Mouse (Mus musculus): ENCODE measurements around the gene Filip1l. TPM values are rescaled to one million over a fixed set of nuclear protein-coding genes. Genes with fewer than 3 reads are reported as not detected.

The Filip1l gene
- polyA plus RNA-seq, 1 experiment, result 4.3 TPM

GRCm38 (mm10) chr16:57504728-57505127 lies 151.8 kb downstream of the Filip1l start:
- Histone ChIP-seq H3K4me3 (ENCODE audit: control insufficient read depth, insufficient read depth, low read length) (no peak overlapping the region), H3K27ac (ENCODE audit: control insufficient read depth, insufficient read depth, low read length) (no peak overlapping the region), H3K27me3 (ENCODE audit: control insufficient read depth, insufficient read depth, low read length) (no peaks in the 10 kb centered on the region), H3K36me3 (ENCODE audit: control insufficient read depth, insufficient read depth, low read length) (no peaks in the 10 kb centered on the region), H3K4me1 (replicated peaks; ENCODE audit: control insufficient read depth, insufficient read depth, low read length) (no peaks in the 10 kb centered on the region)
- no peak for DNase-seq
- WGBS, result 95% methylated on average over 4 of the region's 4 CpGs
- TF ChIP-seq CTCF (IDR thresholded peaks at IDR 0.05; ENCODE audit: borderline replicate concordance, control insufficient read depth, extremely low read depth, insufficient read depth, low read length, poor library complexity), result no peak
- no peak for TF ChIP-seq POLR2A (IDR thresholded peaks at IDR 0.05; ENCODE audit: control insufficient read depth, extremely low read depth, insufficient read depth, low read length, poor library complexity)

GRCm38 (mm10) chr16:57506133-57506532 lies 153.2 kb downstream of the Filip1l start:
- H3K36me3 ChIP-seq (ENCODE audit: control insufficient read depth, insufficient read depth, low read length), result no peaks in the 10 kb centered on the region
- TF ChIP-seq POLR2A (IDR thresholded peaks at IDR 0.05; ENCODE audit: control insufficient read depth, extremely low read depth, insufficient read depth, low read length, poor library complexity), result no peak
- no peak for TF ChIP-seq CTCF (IDR thresholded peaks at IDR 0.05; ENCODE audit: borderline replicate concordance, control insufficient read depth, extremely low read depth, insufficient read depth, low read length, poor library complexity)
- no peaks in the 10 kb centered on the region for H3K4me1 ChIP-seq (replicated peaks; ENCODE audit: control insufficient read depth, insufficient read depth, low read length)
- WGBS, result 93% methylated on average over 6 of the region's 6 CpGs
- DNase-seq, result no peak
- H3K27ac ChIP-seq (ENCODE audit: control insufficient read depth, insufficient read depth, low read length), result no peak overlapping the region
- no peak overlapping the region for H3K4me3 ChIP-seq (ENCODE audit: control insufficient read depth, insufficient read depth, low read length)
- H3K27me3 ChIP-seq (ENCODE audit: control insufficient read depth, insufficient read depth, low read length), result no peaks in the 10 kb centered on the region

- H3K4me1 ChIP-seq (replicated peaks; ENCODE audit: control insufficient read depth, insufficient read depth, low read length), result no peaks in the 10 kb centered on the region
- 92% methylated on average over 1 of the region's 1 CpGs for whole genome bisulfite sequencing
- TF ChIP-seq CTCF (IDR thresholded peaks at IDR 0.05; ENCODE audit: borderline replicate concordance, control insufficient read depth, extremely low read depth, insufficient read depth, low read length, poor library complexity), result no peak
- TF ChIP-seq POLR2A (IDR thresholded peaks at IDR 0.05; ENCODE audit: control insufficient read depth, extremely low read depth, insufficient read depth, low read length, poor library complexity), result no peak
- H3K36me3 ChIP-seq (ENCODE audit: control insufficient read depth, insufficient read depth, low read length), result no peaks in the 10 kb centered on the region
- DNase-seq, result no peak
- H3K4me3 ChIP-seq (ENCODE audit: control insufficient read depth, insufficient read depth, low read length), result no peak overlapping the region
- no peak overlapping the region for H3K27ac ChIP-seq (ENCODE audit: control insufficient read depth, insufficient read depth, low read length)
- H3K27me3 ChIP-seq (ENCODE audit: control insufficient read depth, insufficient read depth, low read length), result no peaks in the 10 kb centered on the region
These were observed 155.5 kb downstream of the Filip1l start for GRCm38 (mm10) chr16:57508351-57508750.

GRCm38 (mm10) chr16:57509099-57509498 lies 156.2 kb downstream of the Filip1l start:
- WGBS, result 75% methylated on average over 3 of the region's 3 CpGs
- no peak for TF ChIP-seq POLR2A (IDR thresholded peaks at IDR 0.05; ENCODE audit: control insufficient read depth, extremely low read depth, insufficient read depth, low read length, poor library complexity)
- no peak for TF ChIP-seq CTCF (IDR thresholded peaks at IDR 0.05; ENCODE audit: borderline replicate concordance, control insufficient read depth, extremely low read depth, insufficient read depth, low read length, poor library complexity)

GRCm38 (mm10) chr16:57513562-57513961 lies 160.7 kb downstream of the Filip1l start:
- H3K27me3 ChIP-seq (ENCODE audit: control insufficient read depth, insufficient read depth, low read length), result no peaks in the 10 kb centered on the region
- H3K4me1 ChIP-seq (replicated peaks; ENCODE audit: control insufficient read depth, insufficient read depth, low read length), result no peaks in the 10 kb centered on the region
- TF ChIP-seq POLR2A (IDR thresholded peaks at IDR 0.05; ENCODE audit: control insufficient read depth, extremely low read depth, insufficient read depth, low read length, poor library complexity) (no peak), CTCF (IDR thresholded peaks at IDR 0.05; ENCODE audit: borderline replicate concordance, control insufficient read depth, extremely low read depth, insufficient read depth, low read length, poor library complexity) (no peak)
- whole genome bisulfite sequencing, result 95% methylated on average over 7 of the region's 7 CpGs
- H3K27ac ChIP-seq (ENCODE audit: control insufficient read depth, insufficient read depth, low read length), result no peak overlapping the region
- H3K36me3 ChIP-seq (ENCODE audit: control insufficient read depth, insufficient read depth, low read length), result no peaks in the 10 kb centered on the region
- H3K4me3 ChIP-seq (ENCODE audit: control insufficient read depth, insufficient read depth, low read length), result no peak overlapping the region
- DNase-seq, result no peak

More at GRCm38 (mm10) chr16:57509099-57509498, 156.2 kb downstream of the Filip1l start:
- no peak for DNase-seq
- Histone ChIP-seq H3K27me3 (ENCODE audit: control insufficient read depth, insufficient read depth, low read length) (no peaks in the 10 kb centered on the region), H3K4me1 (replicated peaks; ENCODE audit: control insufficient read depth, insufficient read depth, low read length) (no peaks in the 10 kb centered on the region), H3K27ac (ENCODE audit: control insufficient read depth, insufficient read depth, low read length) (no peak overlapping the region), H3K4me3 (ENCODE audit: control insufficient read depth, insufficient read depth, low read length) (no peak overlapping the region), H3K36me3 (ENCODE audit: control insufficient read depth, insufficient read depth, low read length) (no peaks in the 10 kb centered on the region)

- DNase-seq, result no peak
- Histone ChIP-seq H3K4me1 (replicated peaks; ENCODE audit: control insufficient read depth, insufficient read depth, low read length) (no peaks in the 10 kb centered on the region), H3K4me3 (ENCODE audit: control insufficient read depth, insufficient read depth, low read length) (no peak overlapping the region), H3K27me3 (ENCODE audit: control insufficient read depth, insufficient read depth, low read length) (no peaks in the 10 kb centered on the region), H3K27ac (ENCODE audit: control insufficient read depth, insufficient read depth, low read length) (no peak overlapping the region), H3K36me3 (ENCODE audit: control insufficient read depth, insufficient read depth, low read length) (no peaks in the 10 kb centered on the region)
- TF ChIP-seq CTCF (IDR thresholded peaks at IDR 0.05; ENCODE audit: borderline replicate concordance, control insufficient read depth, extremely low read depth, insufficient read depth, low read length, poor library complexity) (no peak), POLR2A (IDR thresholded peaks at IDR 0.05; ENCODE audit: control insufficient read depth, extremely low read depth, insufficient read depth, low read length, poor library complexity) (no peak)
- 96% methylated on average over 4 of the region's 4 CpGs for WGBS
These were observed 161.5 kb downstream of the Filip1l start for GRCm38 (mm10) chr16:57514371-57514770.

GRCm38 (mm10) chr16:57515636-57516035 lies 162.7 kb downstream of the Filip1l start:
- Histone ChIP-seq H3K36me3 (ENCODE audit: control insufficient read depth, insufficient read depth, low read length) (no peaks in the 10 kb centered on the region), H3K4me3 (ENCODE audit: control insufficient read depth, insufficient read depth, low read length) (no peak overlapping the region), H3K4me1 (replicated peaks; ENCODE audit: control insufficient read depth, insufficient read depth, low read length) (no peaks in the 10 kb centered on the region), H3K27ac (ENCODE audit: control insufficient read depth, insufficient read depth, low read length) (no peak overlapping the region), H3K27me3 (ENCODE audit: control insufficient read depth, insufficient read depth, low read length) (no peaks in the 10 kb centered on the region)
- WGBS, result 98% methylated on average over 10 of the region's 10 CpGs
- DNase-seq, result no peak
- no peak for TF ChIP-seq POLR2A (IDR thresholded peaks at IDR 0.05; ENCODE audit: control insufficient read depth, extremely low read depth, insufficient read depth, low read length, poor library complexity)
- TF ChIP-seq CTCF (IDR thresholded peaks at IDR 0.05; ENCODE audit: borderline replicate concordance, control insufficient read depth, extremely low read depth, insufficient read depth, low read length, poor library complexity), result no peak
